Mouse (Mus musculus): ENCODE data around the gene Tbc1d17.
A peak's percentile ranks its signal among the peaks of the same experiment; 100 is the strongest.

GRCm38 (mm10) chr7:44815721-44816469 is 33.0 kb downstream of the Tbc1d17 start, which contains the start of the genes Nup62 and Il4i1:
- TF ChIP-seq CTCF (IDR thresholded peaks at IDR 0.05; ENCODE audit: low read depth) (no peak; the same call in 1 of the 2 replicates), EP300 (IDR thresholded peaks at IDR 0.05; ENCODE audit: low read depth) (peak; percentile 46; the same call in 1 of the 2 replicates)
